Mouse (Mus musculus) embryo, embryonic 11.5 days (tissue): ENCODE data around the gene Arih2.
"Not testable (repeated sequence)": the region's sequence is repeated elsewhere in the genome, so short reads cannot be mapped to it uniquely, and the experiment has no call there.

Experiments
- DNase-seq: peaks from one replicate; pipeline ENCODE4 v3.0.0-alpha.2; 2012; ENCODE audit warnings: low read depth, low spot score

Arih2 gene

GRCm38 (mm10) chr9:108649561-108650440, 615 bp upstream of the Arih2 start:
- no peak for DNase-seq

DNA sequence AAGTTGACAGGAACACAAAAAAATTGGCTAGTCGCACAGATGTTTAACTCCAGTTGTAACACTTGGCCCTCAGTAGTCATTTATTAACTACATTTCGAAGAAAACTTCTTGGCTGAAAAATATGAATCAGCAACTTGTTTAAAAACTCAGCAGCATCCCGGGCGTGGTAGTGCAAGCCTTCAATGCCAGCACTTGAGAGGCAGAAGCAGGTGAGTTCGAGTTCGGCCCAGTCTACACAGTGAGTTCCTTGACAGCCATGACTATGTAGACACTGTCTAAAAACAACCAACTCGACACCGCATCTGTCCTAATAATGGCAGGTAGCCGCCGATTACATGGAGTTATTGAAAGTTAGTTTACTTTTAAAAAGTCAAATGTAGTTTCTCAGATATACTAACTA, 1.0 kb downstream of the Arih2 start:
- no peak for DNase-seq

DNA sequence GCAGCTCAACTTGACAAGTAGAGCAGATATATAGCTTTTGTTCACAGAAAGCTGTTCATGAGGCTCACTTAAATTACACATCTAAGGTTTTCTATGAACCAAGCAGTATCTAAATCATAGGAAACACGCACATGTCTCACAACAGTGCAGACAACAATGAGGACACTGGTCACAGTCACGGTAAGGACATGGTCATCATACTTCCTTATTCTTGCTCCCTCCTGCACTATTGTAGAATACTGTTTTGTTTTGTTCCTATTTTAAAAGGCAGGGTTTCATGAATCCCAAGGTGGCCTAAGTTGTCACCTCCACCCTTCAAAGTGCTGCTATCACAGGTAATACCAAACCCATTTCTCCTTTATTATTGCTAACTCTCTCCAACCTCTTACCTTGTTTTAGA, 9.4 kb downstream of the Arih2 start:
- no peak for DNase-seq

GRCm38 (mm10) chr9:108635415-108635814, 13.8 kb downstream of the Arih2 start:
- DNase-seq = no peak

- no peak for DNase-seq
Observed at GRCm38 (mm10) chr9:108633846-108634245, 15.3 kb downstream of the Arih2 start.

DNA sequence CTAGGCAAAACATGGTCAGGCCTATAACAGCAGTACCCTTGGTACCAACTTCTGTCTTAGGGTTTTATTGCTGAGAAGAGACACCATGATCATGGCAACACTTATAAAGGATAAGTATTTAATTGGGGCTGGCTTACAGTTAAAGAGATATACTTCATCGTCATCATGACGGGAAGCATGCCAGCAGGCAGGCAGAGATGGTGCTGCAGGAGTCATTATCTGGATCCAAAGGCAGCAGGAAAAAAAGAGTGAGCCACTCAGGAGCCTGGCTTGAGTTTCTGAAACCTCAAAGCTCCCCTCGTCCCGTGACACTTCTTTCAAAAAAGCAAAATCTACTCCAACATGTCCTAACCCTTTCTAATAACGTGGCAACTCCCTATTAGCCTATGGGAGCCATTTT, 16.8 kb downstream of the Arih2 start:
- no peak for DNase-seq

GRCm38 (mm10) chr9:108631631-108632256, 17.4 kb downstream of the Arih2 start:
- no peak for DNase-seq

- DNase-seq = no peak
Observed at GRCm38 (mm10) chr9:108630683-108631082, 18.5 kb downstream of the Arih2 start.

DNA sequence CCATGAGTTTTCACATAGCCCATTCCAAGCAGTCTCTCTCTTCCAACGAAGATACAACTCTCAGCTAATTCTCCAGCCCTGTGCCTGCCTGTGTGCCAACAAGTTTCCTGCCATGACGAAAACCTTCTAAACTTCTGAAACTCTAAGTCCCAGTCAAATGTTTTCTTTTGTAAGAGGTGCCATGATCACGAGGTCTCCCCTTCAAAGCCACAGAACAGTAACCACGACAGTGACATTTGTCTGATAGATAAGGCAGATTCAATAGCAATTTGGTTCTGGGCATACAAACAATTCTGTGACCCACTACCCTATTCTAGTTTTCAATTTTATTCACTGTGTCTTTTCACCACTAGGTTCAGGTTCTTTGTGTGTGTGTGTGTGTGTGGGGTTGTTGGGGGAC, 21.0 kb downstream of the Arih2 start:
- no peak for DNase-seq

- DNase-seq = no peak
Observed at GRCm38 (mm10) chr9:108626498-108626897, 22.7 kb downstream of the Arih2 start.

DNA sequence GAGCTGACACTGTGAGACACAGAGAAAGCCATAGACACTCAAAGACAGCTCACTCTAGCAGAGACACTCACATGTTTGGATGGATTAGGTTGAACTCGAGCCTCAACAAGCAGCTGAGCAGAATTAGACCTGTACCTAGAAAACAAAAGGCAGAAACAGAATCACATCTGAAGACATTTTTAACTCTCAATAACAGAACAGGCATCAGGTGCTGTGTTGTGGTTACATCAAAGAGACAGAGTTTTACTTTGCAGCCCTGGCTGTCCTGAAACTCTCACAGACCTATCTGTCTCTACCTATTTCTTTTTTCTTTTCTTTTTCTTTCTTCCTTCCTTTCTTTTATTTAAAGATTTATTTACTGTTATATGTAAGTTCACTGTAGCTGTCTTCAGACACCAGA, 31.9 kb downstream of the Arih2 start:
- no peak for DNase-seq

DNA sequence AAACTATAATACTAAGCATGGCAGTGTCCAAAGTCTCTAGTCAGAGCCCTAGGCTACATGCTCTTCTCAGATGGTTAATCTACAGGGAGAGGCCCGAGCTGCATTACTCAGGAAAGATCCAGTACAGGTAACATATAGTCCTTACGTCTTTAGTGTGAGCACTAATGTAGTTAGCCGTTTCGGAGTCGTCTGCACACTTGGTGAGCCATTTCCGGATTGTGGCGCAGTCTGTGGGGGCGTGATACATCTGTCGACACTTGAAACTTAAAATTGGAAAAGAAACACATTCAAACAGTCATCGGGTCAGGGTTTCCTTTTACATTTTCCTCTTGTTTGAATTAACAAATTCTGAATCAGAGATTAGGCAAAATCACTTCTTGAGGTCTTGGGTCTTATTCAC, 37.7 kb downstream of the Arih2 start:
- DNase-seq = no peak

GRCm38 (mm10) chr9:108608889-108609288, 40.3 kb downstream of the Arih2 start:
- no peak for DNase-seq

DNA sequence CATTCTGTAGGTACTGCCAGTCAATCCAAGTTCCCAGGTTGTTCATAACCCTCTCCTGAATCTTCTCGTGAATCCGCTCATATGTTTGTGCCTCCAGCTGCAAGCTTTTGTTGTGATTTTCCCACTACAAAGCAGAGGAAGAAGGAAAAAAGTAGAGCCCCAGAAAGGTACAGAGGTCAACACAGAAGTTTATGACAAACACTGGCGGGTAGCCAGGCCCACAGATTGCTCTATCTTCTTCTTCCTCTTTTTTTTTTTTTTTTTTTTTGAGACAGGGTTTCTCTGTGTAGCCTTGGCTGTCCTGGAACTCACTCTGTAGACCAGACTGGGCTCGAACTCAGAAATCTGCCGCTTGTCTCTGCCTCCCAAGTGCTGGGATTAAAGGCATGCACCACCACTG, 41.3 kb downstream of the Arih2 start:
- DNase-seq = not testable (repeated sequence)

GRCm38 (mm10) chr9:108601986-108602385, 47.2 kb downstream of the Arih2 start:
- DNase-seq = no peak

- no peak for DNase-seq
Observed at GRCm38 (mm10) chr9:108600011-108600410, 49.2 kb downstream of the Arih2 start.

- no peak for DNase-seq
Observed at GRCm38 (mm10) chr9:108599021-108599566, 50.1 kb downstream of the Arih2 start.

DNA sequence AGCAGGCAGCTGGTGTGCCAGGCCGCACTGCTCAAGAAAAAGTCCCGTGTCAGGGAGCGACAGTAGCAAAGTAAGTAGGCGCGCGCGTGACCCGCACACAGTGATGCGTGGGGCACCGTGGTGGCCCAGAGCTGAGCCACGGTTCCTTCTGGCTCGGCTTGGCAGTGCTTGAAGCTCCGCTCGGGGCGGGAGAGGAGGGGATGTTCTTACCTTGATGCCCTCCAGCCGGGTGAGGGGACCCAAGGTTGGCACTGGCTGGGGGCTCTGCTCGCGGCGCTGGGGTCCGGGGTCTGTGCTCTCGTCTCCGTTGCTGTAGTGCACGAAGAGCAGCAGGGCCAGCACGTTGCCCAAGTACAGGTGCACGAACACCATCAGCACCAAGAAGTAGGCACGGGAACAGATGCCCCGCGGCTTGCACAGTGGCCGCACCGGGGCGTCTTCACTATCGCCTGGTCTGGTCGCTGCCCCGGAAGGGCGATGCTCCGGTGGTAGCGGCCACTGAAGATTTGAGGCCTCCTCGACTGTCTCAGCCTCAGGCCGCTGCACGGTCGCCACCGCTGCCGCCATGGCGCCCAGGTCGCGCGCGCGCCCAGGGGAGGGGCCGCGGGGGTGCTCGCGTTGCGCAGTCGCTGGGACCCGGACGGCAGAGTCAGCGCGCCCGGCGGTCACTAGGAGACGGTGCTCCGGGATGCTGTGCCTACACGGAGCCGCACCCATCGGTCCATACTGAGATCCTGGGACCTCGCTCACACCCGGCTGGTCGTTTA, 52.0 kb downstream of the Arih2 start, which contains the start of gene P4htm:
Gene P4htm, minus strand, starts transcription at position 670 of the 767 bp plus-strand sequence.
- DNase-seq = no peak

DNA sequence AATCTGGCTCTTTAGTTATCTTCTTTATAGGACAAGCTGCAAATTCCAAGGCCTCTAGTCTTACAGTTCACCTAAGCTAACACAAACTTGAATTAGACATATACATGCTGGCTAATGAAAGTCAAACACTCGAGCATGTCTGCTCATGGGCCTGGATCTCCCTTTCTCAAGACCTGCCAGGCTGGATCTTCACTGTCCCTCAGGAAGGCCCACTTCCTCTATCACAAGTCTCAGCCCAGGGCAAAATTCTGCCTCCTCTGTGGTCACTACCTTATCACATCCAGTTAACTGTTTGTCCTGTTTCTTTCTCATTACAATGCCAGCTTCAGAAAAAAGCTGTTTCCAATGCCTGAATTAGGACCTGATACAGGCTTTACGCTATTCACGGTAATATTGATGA, 54.8 kb downstream of the Arih2 start:
- no peak for DNase-seq

DNA sequence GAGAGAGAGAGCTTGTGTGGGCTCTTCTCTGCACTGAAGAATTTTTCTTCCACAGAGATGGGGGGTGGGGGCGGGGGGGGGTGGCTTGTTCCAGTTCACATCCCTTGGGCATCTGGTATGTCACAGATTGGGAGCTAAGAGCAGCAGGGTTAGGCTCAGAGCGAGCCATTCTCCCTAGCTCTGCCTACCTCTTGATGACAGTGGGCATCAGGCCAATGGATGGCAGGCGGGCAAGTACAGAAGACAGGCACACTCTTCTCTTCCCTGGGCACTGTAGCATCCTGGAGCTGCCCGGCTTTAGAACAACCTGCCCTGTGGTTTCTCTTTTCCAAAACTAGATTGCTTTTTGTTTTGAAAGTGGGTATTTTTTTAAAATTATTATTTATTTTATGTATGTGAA, 57.7 kb downstream of the Arih2 start:
- DNase-seq = no peak

- DNase-seq = no peak
Observed at GRCm38 (mm10) chr9:108589229-108589628, 60.0 kb downstream of the Arih2 start.

- peak; percentile 83 for DNase-seq
Observed at GRCm38 (mm10) chr9:108587571-108588180, 61.5 kb downstream of the Arih2 start.
